In genomic region chr2:146500067-146500466, GRCm38 (mm10) we compare ENCODE assay signal across 19 mouse cellular contexts.
"Had no signal": no experiment of that assay in that cellular context is flagged by ENCODE, and none has a peak within 500 bp of the region (broad histone marks: within the 10 kb centered on the region; RNA-seq: fewer than 3 reads in every experiment).

No protein-coding gene starts in this region.

- ATAC-seq: midbrain, embryonic 13.5 days; midbrain, embryonic 16.5 days had no signal

- H3K27me3 ChIP-seq: limb, embryonic 15.5 days; midbrain, embryonic 13.5 days; neural tube, embryonic 13.5 days; neural tube, embryonic 15.5 days had no signal

- H3K9ac ChIP-seq: limb, embryonic 15.5 days; lung, embryonic 14.5 days; midbrain, embryonic 13.5 days; neural tube, embryonic 13.5 days; neural tube, embryonic 15.5 days had no signal

- H3K9me3 ChIP-seq: limb, embryonic 15.5 days; midbrain, embryonic 10.5 days; midbrain, embryonic 13.5 days; neural tube, embryonic 13.5 days; neural tube, embryonic 15.5 days had no signal

- H3K4me3 ChIP-seq: limb, embryonic 15.5 days; midbrain, embryonic 10.5 days; midbrain, embryonic 13.5 days; myocyte; neural tube, embryonic 13.5 days; neural tube, embryonic 15.5 days had no signal

- H3K27ac ChIP-seq: limb, embryonic 15.5 days; midbrain, embryonic 10.5 days; midbrain, embryonic 13.5 days; neural tube, embryonic 13.5 days; neural tube, embryonic 15.5 days had no signal

- H3K4me2 ChIP-seq: limb, embryonic 15.5 days; lung, embryonic 14.5 days; midbrain, embryonic 13.5 days; neural tube, embryonic 13.5 days; neural tube, embryonic 15.5 days had no signal

- H3K36me3 ChIP-seq: limb, embryonic 15.5 days; midbrain, embryonic 10.5 days; midbrain, embryonic 13.5 days; neural tube, embryonic 13.5 days; neural tube, embryonic 15.5 days had no signal

- DNase-seq: lung, adult 18-20 months; lung, embryonic 14.5 days; lung, postnatal 10 days; lung, postnatal 4 days; retina, postnatal 1 day; right cerebral cortex, adult 18-20 months; right cerebral cortex, postnatal 25 days; right cerebral cortex, postnatal 4 days; spleen, adult 18-20 months; thymus, adult 18-20 months; thymus, postnatal 14 days; thymus, postnatal 36 days had no signal
